Mouse (Mus musculus): ENCODE results near the gene Gm266. TPM values are rescaled to one million over a fixed set of nuclear protein-coding genes. Genes with fewer than 3 reads are reported as not detected.

Gm266 gene
- total RNA-seq (2014; rRNA removed), result 5.1 and 5.4 TPM in 2 replicates
- 3.7 and 5.2 TPM in 2 replicates for polyA plus RNA-seq (2015; fragmentation: Nextera tagmentation; extraction: Ambion mirVana)

DNA sequence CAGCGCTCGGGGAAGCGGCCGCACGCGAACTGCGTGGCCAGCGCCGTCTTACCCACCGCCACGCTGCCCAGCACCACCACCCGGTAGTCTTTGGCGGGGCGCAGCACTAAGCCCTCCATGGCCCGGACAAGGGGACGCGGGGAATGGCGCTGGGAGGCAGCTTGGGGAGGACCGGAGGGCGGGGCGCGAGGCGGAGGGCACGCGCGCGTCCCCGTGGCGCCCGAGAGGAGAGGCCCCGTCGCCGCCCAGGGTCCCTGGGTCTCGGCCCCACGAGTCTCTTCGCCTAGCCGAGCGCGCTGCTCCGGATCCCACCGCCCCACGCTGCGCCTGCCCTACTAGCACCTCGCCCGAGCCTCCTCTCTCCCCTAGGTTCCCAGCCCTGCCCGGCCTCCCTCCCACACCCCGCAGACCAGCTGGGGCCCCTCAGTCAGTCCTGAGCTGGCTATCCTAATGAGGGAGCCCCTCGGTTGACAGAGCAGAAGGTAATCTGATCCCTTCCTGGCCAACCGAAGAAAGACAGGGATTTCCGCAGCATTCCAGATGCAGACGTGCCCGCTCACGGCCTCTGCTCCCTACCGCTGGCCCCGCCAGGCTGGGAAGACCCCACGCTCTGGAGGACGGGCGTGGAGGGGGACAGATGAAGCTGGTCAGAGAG lies at the start of gene Gm266:
Gene Gm266, minus strand, starts transcription at position 172 of the 655 bp plus-strand sequence.
- Histone ChIP-seq H3K27me3 (ENCODE audit: insufficient read depth, low read length) (peaks cover 43% of the 10 kb centered on the region), H3K9me3 (ENCODE audit: low read length) (no peaks in the 10 kb centered on the region), H3K27ac (ENCODE audit: low read depth, low read length) (no peak within 1 kb of the TSS), H3K4me3 (ENCODE audit: low read depth, low read length) (peak within 1 kb of the TSS; percentile 33), H3K4me2 (ENCODE audit: low read depth) (peak within 1 kb of the TSS; percentile 47), H3K36me3 (ENCODE audit: insufficient read depth) (no peaks in the 10 kb centered on the region), H3K9ac (peak within 1 kb of the TSS; percentile 6; the same call in 1 of the 2 replicates), H3K4me1 (ENCODE audit: insufficient read depth) (no peaks in the 10 kb centered on the region)
- no peak for TF ChIP-seq CTCF (IDR thresholded peaks at IDR 0.05; ENCODE audit: low read depth)
- WGBS, result 2% methylated on average over 53 of the region's 58 CpGs
- DNase-seq, result peak; percentile 14
- ATAC-seq, result peak; percentile 38

DNA sequence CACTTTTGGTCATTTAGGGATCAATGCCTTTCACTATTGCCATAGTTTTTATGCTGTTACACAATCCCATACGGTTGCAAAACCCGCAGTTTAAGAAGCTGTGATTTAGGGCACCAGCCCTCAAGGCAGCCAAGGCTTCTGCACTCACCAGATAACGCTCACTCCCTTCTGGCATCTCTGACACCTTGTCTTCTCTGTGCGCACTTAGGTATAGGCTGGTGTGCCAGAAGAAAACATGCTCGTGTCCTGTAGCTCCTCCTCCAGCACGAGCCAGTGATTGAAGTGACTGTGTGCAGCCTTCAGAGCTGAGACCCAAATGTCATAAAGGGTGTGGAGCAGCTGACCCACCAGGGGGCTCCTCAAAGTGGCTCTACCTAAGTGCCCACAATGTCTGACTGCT lies 49.7 kb upstream of the Gm266 start:
- TF ChIP-seq CTCF (IDR thresholded peaks at IDR 0.05; ENCODE audit: low read depth), result no peak
- no peak overlapping the region for H3K4me2 ChIP-seq (ENCODE audit: low read depth)
- no peaks in the 10 kb centered on the region for H3K9me3 ChIP-seq (ENCODE audit: low read length)
- H3K9ac ChIP-seq, result no peak overlapping the region
- peaks cover 16% of the 10 kb centered on the region for H3K4me1 ChIP-seq (ENCODE audit: insufficient read depth)
- H3K27me3 ChIP-seq (ENCODE audit: insufficient read depth, low read length), result no peaks in the 10 kb centered on the region
- H3K27ac ChIP-seq (ENCODE audit: low read depth, low read length), result no peak overlapping the region
- peaks cover 8% of the 10 kb centered on the region; the same call in 1 of the 2 replicates for H3K36me3 ChIP-seq (ENCODE audit: insufficient read depth)
- no peak for ATAC-seq
- no peak overlapping the region for H3K4me3 ChIP-seq (ENCODE audit: low read depth, low read length)
- WGBS, result 73% methylated on average over 6 of the region's 6 CpGs
- no peak for DNase-seq

DNA sequence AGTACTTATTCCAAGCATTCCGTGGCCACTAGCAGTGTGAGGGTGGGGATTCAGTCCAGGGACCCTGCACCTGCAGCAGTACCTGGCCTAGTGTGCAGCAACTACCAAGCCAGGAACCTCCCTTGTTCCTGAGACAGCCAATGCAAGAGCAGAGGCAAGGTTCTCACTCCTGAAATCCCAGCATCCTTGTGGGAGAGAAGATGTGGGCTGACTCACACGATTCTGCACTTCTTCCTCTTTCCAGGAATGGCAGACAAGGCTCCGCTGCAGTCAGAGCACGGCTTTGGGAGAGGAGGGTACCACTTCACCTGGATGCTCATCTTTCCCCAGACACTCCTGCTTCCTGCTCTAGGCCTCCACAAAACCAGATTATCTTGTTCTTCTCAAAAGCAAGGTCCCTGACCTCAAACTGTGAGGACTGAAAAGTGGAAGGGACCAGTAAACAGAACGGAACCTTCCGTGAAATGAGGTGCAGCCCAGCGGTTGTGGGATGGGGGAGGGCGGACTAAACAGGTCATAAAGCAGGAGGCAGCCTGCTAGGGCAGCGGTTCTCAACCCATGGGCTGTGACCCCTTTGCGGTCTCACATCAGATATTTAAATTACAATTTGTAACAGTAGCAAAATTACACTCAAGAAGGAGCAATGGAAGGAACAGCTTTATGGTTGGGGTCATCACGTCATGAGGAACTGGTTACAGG lies 47.6 kb upstream of the Gm266 start:
- no peaks in the 10 kb centered on the region for H3K27me3 ChIP-seq (ENCODE audit: insufficient read depth, low read length)
- H3K36me3 ChIP-seq (ENCODE audit: insufficient read depth), result no peaks in the 10 kb centered on the region
- no peak overlapping the region for H3K4me3 ChIP-seq (ENCODE audit: low read depth, low read length)
- 67% methylated on average over 11 of the region's 11 CpGs for WGBS
- no peak for TF ChIP-seq CTCF (IDR thresholded peaks at IDR 0.05; ENCODE audit: low read depth)
- no peak for ATAC-seq
- no peak overlapping the region for H3K27ac ChIP-seq (ENCODE audit: low read depth, low read length)
- peaks cover 8% of the 10 kb centered on the region; the same call in 1 of the 2 replicates for H3K4me1 ChIP-seq (ENCODE audit: insufficient read depth)
- no peak for DNase-seq
- no peaks in the 10 kb centered on the region for H3K9me3 ChIP-seq (ENCODE audit: low read length)
- no peak overlapping the region for H3K4me2 ChIP-seq (ENCODE audit: low read depth)
- H3K9ac ChIP-seq, result no peak overlapping the region

DNA sequence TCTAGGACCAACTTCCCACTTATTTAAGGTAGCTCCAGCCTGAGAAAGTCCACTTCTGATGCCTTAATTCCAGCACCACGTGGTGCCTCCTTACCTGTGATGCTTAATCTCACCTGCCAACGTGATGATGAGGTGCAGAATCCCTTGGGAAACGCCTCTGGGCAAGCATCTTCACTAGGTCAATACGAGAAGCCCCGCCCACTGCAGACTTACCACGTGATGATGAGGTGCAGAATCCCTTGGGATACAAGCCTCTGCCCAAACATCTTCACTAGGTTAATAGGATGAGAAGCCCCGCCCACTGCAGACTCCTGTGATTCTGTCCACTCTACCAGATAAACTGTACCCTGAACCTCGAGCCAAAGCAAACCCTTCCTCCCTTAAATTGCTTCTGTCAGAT lies 43.6 kb upstream of the Gm266 start:
- Histone ChIP-seq H3K27me3 (ENCODE audit: insufficient read depth, low read length) (no peaks in the 10 kb centered on the region), H3K9ac (no peak overlapping the region), H3K36me3 (ENCODE audit: insufficient read depth) (no peaks in the 10 kb centered on the region), H3K4me2 (ENCODE audit: low read depth) (no peak overlapping the region), H3K27ac (ENCODE audit: low read depth, low read length) (no peak overlapping the region), H3K4me1 (ENCODE audit: insufficient read depth) (no peaks in the 10 kb centered on the region), H3K9me3 (ENCODE audit: low read length) (no peaks in the 10 kb centered on the region), H3K4me3 (ENCODE audit: low read depth, low read length) (no peak overlapping the region)
- ATAC-seq (no peak), DNase-seq (no peak)
- no peak for TF ChIP-seq CTCF (IDR thresholded peaks at IDR 0.05; ENCODE audit: low read depth)
- WGBS, result 27% methylated on average over 8 of the region's 8 CpGs

DNA sequence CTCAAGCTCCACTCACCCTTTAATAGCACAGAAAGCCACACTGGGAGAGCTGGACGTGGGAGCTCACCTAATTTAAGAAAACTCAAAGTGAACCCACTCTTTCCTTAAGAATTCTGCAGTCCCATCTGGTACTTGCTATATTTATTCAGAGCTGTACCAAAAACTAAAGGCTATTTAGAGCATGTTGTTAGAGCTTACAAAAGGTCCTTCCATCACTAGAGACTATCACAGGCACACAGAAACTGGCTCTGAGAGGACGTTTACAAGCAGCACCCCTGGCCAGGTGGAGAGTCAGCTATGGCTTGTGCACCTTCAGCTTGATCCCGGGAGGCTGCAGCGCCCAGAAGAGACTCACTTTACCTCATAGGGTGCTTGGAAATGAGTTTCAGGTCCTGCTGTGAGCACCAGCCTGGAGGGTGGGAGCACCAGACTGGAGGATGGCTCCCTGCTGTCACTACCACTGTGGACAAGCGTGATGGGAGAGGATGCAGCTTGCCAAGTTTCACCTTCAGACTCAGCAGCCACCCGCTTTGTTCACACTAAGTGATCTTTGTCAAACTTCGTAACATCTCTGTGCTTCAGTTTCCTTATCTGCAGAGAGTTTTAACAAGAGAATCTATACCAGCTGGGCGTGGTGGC lies 42.1 kb upstream of the Gm266 start:
- H3K27me3 ChIP-seq (ENCODE audit: insufficient read depth, low read length), result no peaks in the 10 kb centered on the region
- H3K4me3 ChIP-seq (ENCODE audit: low read depth, low read length), result no peak overlapping the region
- no peak overlapping the region for H3K9ac ChIP-seq
- no peak overlapping the region for H3K4me2 ChIP-seq (ENCODE audit: low read depth)
- no peaks in the 10 kb centered on the region for H3K4me1 ChIP-seq (ENCODE audit: insufficient read depth)
- TF ChIP-seq CTCF (IDR thresholded peaks at IDR 0.05; ENCODE audit: low read depth), result no peak
- 57% methylated on average over 8 of the region's 8 CpGs for WGBS
- no peaks in the 10 kb centered on the region for H3K9me3 ChIP-seq (ENCODE audit: low read length)
- ATAC-seq (no peak), DNase-seq (no peak)
- H3K36me3 ChIP-seq (ENCODE audit: insufficient read depth), result no peaks in the 10 kb centered on the region
- H3K27ac ChIP-seq (ENCODE audit: low read depth, low read length), result no peak overlapping the region; the same call in 1 of the 2 replicates

DNA sequence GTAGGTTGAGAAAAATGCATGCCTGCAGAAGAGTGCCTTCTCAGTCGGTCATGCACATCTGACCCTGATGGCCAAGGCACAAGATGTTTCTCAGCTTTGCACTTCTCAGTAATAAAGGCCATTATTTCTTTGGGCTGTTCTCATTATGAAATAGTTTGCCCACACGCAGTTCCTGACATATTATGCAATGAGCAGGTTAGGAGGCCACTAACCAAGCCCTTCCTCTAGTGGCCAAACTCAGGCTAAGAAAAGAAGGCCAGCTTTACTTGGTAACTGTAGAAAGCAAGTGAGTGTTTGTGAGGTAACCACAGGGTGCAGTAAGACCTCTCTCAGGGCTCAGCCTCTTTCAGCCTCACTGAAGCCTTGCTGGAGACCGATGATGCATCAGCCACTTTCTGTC lies 39.3 kb upstream of the Gm266 start:
- Histone ChIP-seq H3K27ac (ENCODE audit: low read depth, low read length) (no peak overlapping the region), H3K27me3 (ENCODE audit: insufficient read depth, low read length) (no peaks in the 10 kb centered on the region), H3K9me3 (ENCODE audit: low read length) (no peaks in the 10 kb centered on the region), H3K4me3 (ENCODE audit: low read depth, low read length) (no peak overlapping the region), H3K36me3 (ENCODE audit: insufficient read depth) (no peaks in the 10 kb centered on the region), H3K4me2 (ENCODE audit: low read depth) (no peak overlapping the region), H3K9ac (no peak overlapping the region), H3K4me1 (ENCODE audit: insufficient read depth) (no peaks in the 10 kb centered on the region)
- DNase-seq, result no peak
- WGBS, result 90% methylated on average over 3 of the region's 3 CpGs
- no peak for ATAC-seq
- no peak for TF ChIP-seq CTCF (IDR thresholded peaks at IDR 0.05; ENCODE audit: low read depth)

DNA sequence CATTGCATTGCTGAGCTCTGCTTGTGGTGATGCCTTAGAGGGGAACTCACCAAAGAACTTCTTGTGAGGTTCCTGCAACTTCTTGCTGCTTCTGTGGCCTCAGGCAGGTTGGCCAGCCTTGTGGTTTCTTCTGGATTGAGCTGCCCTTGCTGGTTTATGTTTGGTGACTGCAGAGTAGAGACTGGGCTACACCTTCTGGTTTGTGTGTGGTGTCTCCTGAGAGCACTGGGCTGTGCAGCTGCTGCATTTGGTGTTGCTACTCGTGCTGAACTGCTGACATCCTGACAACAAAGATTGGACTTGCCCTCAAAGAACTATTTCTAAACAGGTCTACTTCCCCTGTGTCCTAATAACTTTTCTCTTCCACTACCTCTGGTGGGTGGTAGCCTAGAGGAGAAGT lies 38.8 kb upstream of the Gm266 start:
- 59% methylated on average over 1 of the region's 1 CpGs for WGBS
- Histone ChIP-seq H3K9me3 (ENCODE audit: low read length) (no peaks in the 10 kb centered on the region), H3K4me3 (ENCODE audit: low read depth, low read length) (no peak overlapping the region), H3K36me3 (ENCODE audit: insufficient read depth) (no peaks in the 10 kb centered on the region), H3K9ac (no peak overlapping the region), H3K4me1 (ENCODE audit: insufficient read depth) (no peaks in the 10 kb centered on the region), H3K27ac (ENCODE audit: low read depth, low read length) (no peak overlapping the region), H3K27me3 (ENCODE audit: insufficient read depth, low read length) (no peaks in the 10 kb centered on the region), H3K4me2 (ENCODE audit: low read depth) (no peak overlapping the region)
- ATAC-seq (no peak), DNase-seq (no peak)
- no peak for TF ChIP-seq CTCF (IDR thresholded peaks at IDR 0.05; ENCODE audit: low read depth)

Measured in forebrain, postnatal 0 days (tissue).